Mouse (Mus musculus) limb, embryonic 12.5 days (tissue): ENCODE measurements at regions not wholly inside any gene's neighbourhood (a gene's known extent, or its start where the extent isn't known, plus 50 kb on each side); places are given as distances from the start of the nearest gene placed in this dataset.
"Not testable (repeated sequence)": the region's sequence is repeated elsewhere in the genome, so short reads cannot be mapped to it uniquely, and the experiment has no call there.

ENCODE experiments used
- ATAC-seq: fragments of 200-750 bp; cut with Nextera tagmentation; 2 replicates; pipeline ENCODE4 v1.8.0; 2017; ENCODE audit warnings: low read depth, moderate TSS enrichment; ENCODE audit not compliant: insufficient number of reproducible peaks, insufficient read depth, low FRiP score, low TSS enrichment
- H3K27ac ChIP-seq: fragments of 300-500 bp; sonication (generic); 2 replicates; pipeline ENCODE4 v1.5.1; 2016; ENCODE audit warnings: mild to moderate bottlenecking, moderate library complexity
- H3K27me3 ChIP-seq: fragments of 300-500 bp; sonication (generic); 2 replicates; pipeline ENCODE4 v1.6.1; 2016; ENCODE audit warnings: mild to moderate bottlenecking, moderate library complexity
- H3K36me3 ChIP-seq: fragments of 300-500 bp; sonication (generic); 2 replicates; pipeline ENCODE4 v1.6.1; 2016; ENCODE audit warnings: mild to moderate bottlenecking, moderate library complexity
- H3K4me1 ChIP-seq: fragments of 300-500 bp; sonication (generic); replicated peaks from 2 replicates; pipeline ENCODE4 v1.6.1; 2016
- H3K4me2 ChIP-seq: fragments of 300-500 bp; sonication (generic); 2 replicates; pipeline ENCODE4 v1.6.1; 2016; ENCODE audit warnings: mild to moderate bottlenecking, moderate library complexity
- H3K4me3 ChIP-seq: fragments of 300-500 bp; sonication (generic); replicated peaks from 2 replicates; pipeline ENCODE4 v1.5.1; 2016; ENCODE audit warnings: mild to moderate bottlenecking
- H3K9ac ChIP-seq: fragments of 300-500 bp; sonication (generic); replicated peaks from 2 replicates; pipeline ENCODE4 v1.6.1; 2016; ENCODE audit warnings: mild to moderate bottlenecking, moderate library complexity
- H3K9me3 ChIP-seq: fragments of 300-500 bp; sonication (generic); 2 replicates; pipeline ENCODE4 v1.6.1; 2016; ENCODE audit warnings: mild to moderate bottlenecking, moderate library complexity
- WGBS: fragments of 180-500 bp; shearing (Covaris S2); methylation state at CpG from one replicate; pipeline ENCODE4 v1.1.7; 2016; 5-methylcytosine and 5-hydroxymethylcytosine counted together

GRCm38 (mm10) chr7:83369605-83370004, 215.1 kb upstream of the Tmc3 start:
- Histone ChIP-seq H3K4me1 (no peaks in the 10 kb centered on the region), H3K9ac (no peak overlapping the region), H3K4me2 (no peak overlapping the region), H3K27me3 (no peaks in the 10 kb centered on the region), H3K9me3 (no peaks in the 10 kb centered on the region), H3K36me3 (no peaks in the 10 kb centered on the region), H3K27ac (no peak overlapping the region), H3K4me3 (no peak overlapping the region)
- 91% methylated on average over 6 of the region's 6 CpGs for WGBS
- ATAC-seq: no peak

- no peak overlapping the region for H3K4me2 ChIP-seq
- no peaks in the 10 kb centered on the region for H3K9me3 ChIP-seq
- no peak overlapping the region for H3K9ac ChIP-seq
- no peaks in the 10 kb centered on the region for H3K27me3 ChIP-seq
- 81% methylated on average over 1 of the region's 1 CpGs for WGBS
- H3K27ac ChIP-seq: no peak overlapping the region
- H3K36me3 ChIP-seq: no peaks in the 10 kb centered on the region
- H3K4me1 ChIP-seq: no peaks in the 10 kb centered on the region
- ATAC-seq: no peak
- H3K4me3 ChIP-seq: no peak overlapping the region
Observed at GRCm38 (mm10) chr7:83376826-83377225, 207.9 kb upstream of the Tmc3 start.

GRCm38 (mm10) chr7:83381381-83382181, 203.1 kb upstream of the Tmc3 start:
- H3K4me2 ChIP-seq: no peak overlapping the region
- no peak for ATAC-seq
- H3K27ac ChIP-seq: no peak overlapping the region
- H3K4me1 ChIP-seq: peaks cover 4% of the 10 kb centered on the region; the same call in 1 of the 2 replicates
- WGBS: 81% methylated on average over 7 of the region's 7 CpGs
- H3K9ac ChIP-seq: no peak overlapping the region
- no peak overlapping the region for H3K4me3 ChIP-seq
- no peaks in the 10 kb centered on the region for H3K9me3 ChIP-seq
- H3K36me3 ChIP-seq: no peaks in the 10 kb centered on the region
- no peaks in the 10 kb centered on the region for H3K27me3 ChIP-seq

GRCm38 (mm10) chr7:83382803-83383363, 201.8 kb upstream of the Tmc3 start:
- Histone ChIP-seq H3K36me3 (no peaks in the 10 kb centered on the region), H3K4me2 (no peak overlapping the region), H3K27ac (no peak overlapping the region), H3K9me3 (no peaks in the 10 kb centered on the region), H3K27me3 (no peaks in the 10 kb centered on the region), H3K4me3 (no peak overlapping the region), H3K4me1 (peaks cover 4% of the 10 kb centered on the region; the same call in 1 of the 2 replicates), H3K9ac (no peak overlapping the region)
- no peak for ATAC-seq
- WGBS: 63% methylated on average over 8 of the region's 8 CpGs

- Histone ChIP-seq H3K9me3 (no peaks in the 10 kb centered on the region), H3K36me3 (no peaks in the 10 kb centered on the region), H3K4me3 (no peak overlapping the region), H3K4me2 (no peak overlapping the region), H3K27me3 (no peaks in the 10 kb centered on the region), H3K4me1 (no peaks in the 10 kb centered on the region), H3K9ac (no peak overlapping the region), H3K27ac (no peak overlapping the region)
- ATAC-seq: no peak
- WGBS: 83% methylated on average over 5 of the region's 5 CpGs
Observed at GRCm38 (mm10) chr7:83391388-83391787, 193.3 kb upstream of the Tmc3 start.

GRCm38 (mm10) chr7:83392181-83392580, 192.5 kb upstream of the Tmc3 start:
- H3K36me3 ChIP-seq: no peaks in the 10 kb centered on the region
- H3K4me2 ChIP-seq: no peak overlapping the region
- no peak for ATAC-seq
- H3K4me3 ChIP-seq: no peak overlapping the region
- 91% methylated on average over 2 of the region's 2 CpGs for WGBS
- no peaks in the 10 kb centered on the region for H3K9me3 ChIP-seq
- H3K27me3 ChIP-seq: no peaks in the 10 kb centered on the region
- no peaks in the 10 kb centered on the region for H3K4me1 ChIP-seq
- H3K9ac ChIP-seq: no peak overlapping the region
- 0 out of 2 replicates have a peak overlapping the region, but pooled peaks have one; percentile 1 for H3K27ac ChIP-seq

- no peaks in the 10 kb centered on the region for H3K4me1 ChIP-seq
- no peaks in the 10 kb centered on the region for H3K27me3 ChIP-seq
- H3K27ac ChIP-seq: no peak overlapping the region
- ATAC-seq: no peak
- no peak overlapping the region for H3K9ac ChIP-seq
- H3K4me2 ChIP-seq: no peak overlapping the region
- no peaks in the 10 kb centered on the region for H3K36me3 ChIP-seq
- no peaks in the 10 kb centered on the region for H3K9me3 ChIP-seq
- H3K4me3 ChIP-seq: no peak overlapping the region
Observed at GRCm38 (mm10) chr7:83392625-83393024, 192.1 kb upstream of the Tmc3 start.

GRCm38 (mm10) chr7:83394156-83394555, 190.6 kb upstream of the Tmc3 start:
- Histone ChIP-seq H3K4me3 (no peak overlapping the region), H3K27me3 (no peaks in the 10 kb centered on the region), H3K9me3 (no peaks in the 10 kb centered on the region), H3K9ac (no peak overlapping the region), H3K27ac (no peak overlapping the region), H3K36me3 (no peaks in the 10 kb centered on the region), H3K4me2 (no peak overlapping the region), H3K4me1 (no peaks in the 10 kb centered on the region)
- WGBS: 79% methylated on average over 2 of the region's 2 CpGs
- no peak for ATAC-seq

GRCm38 (mm10) chr7:83399668-83400067, 185.1 kb upstream of the Tmc3 start:
- Histone ChIP-seq H3K27ac (no peak overlapping the region), H3K4me3 (no peak overlapping the region), H3K27me3 (no peaks in the 10 kb centered on the region), H3K9me3 (no peaks in the 10 kb centered on the region), H3K36me3 (no peaks in the 10 kb centered on the region), H3K4me2 (no peak overlapping the region), H3K9ac (no peak overlapping the region), H3K4me1 (no peaks in the 10 kb centered on the region)
- ATAC-seq: no peak

- Histone ChIP-seq H3K4me1 (no peaks in the 10 kb centered on the region), H3K27me3 (no peaks in the 10 kb centered on the region), H3K9me3 (no peaks in the 10 kb centered on the region), H3K36me3 (no peaks in the 10 kb centered on the region), H3K27ac (no peak overlapping the region), H3K4me2 (no peak overlapping the region), H3K4me3 (no peak overlapping the region), H3K9ac (no peak overlapping the region)
- 78% methylated on average over 5 of the region's 5 CpGs for WGBS
- no peak for ATAC-seq
Observed at GRCm38 (mm10) chr7:83401001-83401400, 183.7 kb upstream of the Tmc3 start.

- H3K27ac ChIP-seq, H3K4me2 ChIP-seq, H3K4me1 ChIP-seq, H3K9ac ChIP-seq, ATAC-seq, H3K9me3 ChIP-seq, H3K4me3 ChIP-seq, H3K36me3 ChIP-seq, H3K27me3 ChIP-seq: not testable (repeated sequence)
- WGBS: 77% methylated on average over 5 of the region's 5 CpGs
Observed at GRCm38 (mm10) chr7:83412745-83413144, 172.0 kb upstream of the Tmc3 start.
